Mouse (Mus musculus): Measurements from ENCODE around the gene Cdca7.

Gene Cdca7

GRCm38 (mm10) chr2:72475797-72476485 lies at the start of gene Cdca7:
Gene Cdca7 (plus strand): TSS chr2:72476159.
- DNase-seq = peak; percentile 31

DNA sequence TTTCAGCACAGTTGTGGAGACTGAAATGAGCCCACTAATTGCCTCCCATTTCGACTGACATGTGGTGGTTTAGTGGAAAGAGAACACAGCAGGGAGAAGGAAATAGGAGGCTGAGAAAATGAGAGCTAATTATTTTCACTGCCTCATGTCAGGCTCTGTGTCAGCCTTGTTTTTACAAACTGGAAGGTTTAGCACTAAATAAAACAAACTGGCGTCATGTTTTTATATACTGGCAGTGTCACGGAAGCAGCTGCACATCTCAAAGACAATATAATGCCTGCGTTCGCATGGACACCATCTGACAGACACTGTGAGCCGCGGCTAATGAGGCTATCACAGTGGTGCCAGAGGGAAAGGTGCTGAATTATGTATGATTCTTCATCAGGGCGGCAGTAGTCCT lies 49.2 kb upstream of the Cdca7 start:
- DNase-seq = no peak

GRCm38 (mm10) chr2:72427288-72427687 lies 48.7 kb upstream of the Cdca7 start:
- DNase-seq = no peak

DNA sequence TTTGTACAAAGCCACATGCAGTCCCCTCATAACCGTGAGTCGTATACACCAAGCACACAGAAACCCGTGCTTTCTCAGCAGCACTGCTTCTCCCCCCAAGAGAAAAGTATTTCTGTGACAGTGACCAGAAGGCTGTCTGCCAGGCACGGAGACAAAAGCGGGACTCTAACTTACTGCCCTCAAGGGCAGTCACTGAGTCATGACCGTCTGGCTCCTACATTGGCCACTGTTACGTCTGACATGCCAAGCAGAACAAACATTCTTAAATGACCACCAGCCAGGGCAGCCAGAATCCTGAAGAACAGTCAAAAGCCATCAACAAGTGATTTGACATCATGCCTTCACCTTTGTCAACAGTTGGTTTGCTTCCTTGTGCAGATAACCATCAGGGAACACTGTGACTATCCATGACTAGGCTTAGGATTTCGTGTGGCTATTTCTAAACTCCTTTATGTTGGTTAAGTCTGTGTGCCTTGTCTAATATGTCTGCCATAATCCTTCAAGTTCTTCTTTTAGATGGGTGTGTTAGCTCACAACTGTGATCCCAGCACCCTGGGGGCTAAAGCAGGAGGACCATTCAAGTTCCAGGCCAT lies 36.9 kb upstream of the Cdca7 start:
- no peak for DNase-seq

DNA sequence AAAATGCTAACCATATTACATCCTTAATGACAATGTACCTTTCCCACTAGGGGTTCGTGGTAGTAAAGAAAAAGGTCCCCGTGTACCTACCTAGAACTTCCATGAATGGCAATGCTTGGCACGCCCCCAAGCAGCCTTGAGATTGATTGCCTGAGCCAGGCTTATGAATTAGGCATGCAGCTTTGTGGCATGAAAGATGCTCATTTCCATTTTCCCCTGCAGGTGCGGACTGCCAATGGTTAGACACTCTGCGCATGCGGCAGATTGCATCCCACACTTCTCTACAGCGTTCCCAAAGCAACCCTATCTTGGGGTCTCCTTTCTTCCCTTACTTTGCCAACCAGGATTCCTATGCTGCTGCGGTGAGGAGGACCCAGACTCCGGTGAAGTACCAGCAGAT lies 34.9 kb upstream of the Cdca7 start:
- no peak for DNase-seq

DNA sequence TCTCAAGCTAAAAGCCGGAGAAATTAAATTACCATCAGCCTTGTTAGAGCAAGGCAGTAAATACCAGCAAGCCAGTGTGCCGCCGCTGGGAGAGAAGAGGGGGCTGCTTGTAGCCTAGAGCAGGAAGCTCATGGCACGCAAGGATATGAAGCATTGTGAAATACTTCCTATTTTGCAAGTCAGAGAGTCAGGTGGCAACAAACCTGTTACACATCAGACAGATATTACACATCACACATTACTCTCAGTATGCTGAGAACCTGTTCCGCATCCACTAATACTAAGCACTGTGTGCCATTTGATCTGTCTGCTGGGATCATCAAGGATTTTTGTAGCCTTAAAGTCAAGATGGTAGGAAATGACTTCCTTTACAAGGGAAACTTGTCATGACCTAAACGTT lies 33.1 kb upstream of the Cdca7 start:
- DNase-seq = no peak

DNA sequence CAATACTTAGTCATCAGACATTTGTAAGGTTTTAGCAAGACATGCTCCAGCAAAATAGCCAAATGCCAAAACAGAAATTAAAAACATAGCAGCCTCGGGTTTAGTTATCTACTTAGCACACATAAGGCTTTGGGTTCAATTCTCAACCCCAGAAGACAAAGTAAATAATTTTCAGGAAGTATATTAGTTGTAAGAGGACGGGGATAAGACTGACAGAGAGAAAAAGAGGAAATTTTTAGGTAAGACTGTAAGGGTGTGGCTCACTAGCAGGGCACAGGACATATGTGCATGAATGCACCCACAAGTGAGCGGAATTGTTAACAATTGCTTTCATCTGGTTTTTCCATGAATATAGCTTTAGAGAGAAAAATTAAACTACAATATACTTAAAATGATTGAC lies 32.0 kb upstream of the Cdca7 start:
- DNase-seq = no peak

GRCm38 (mm10) chr2:72446106-72446505 lies 29.9 kb upstream of the Cdca7 start:
- no peak for DNase-seq

- DNase-seq = no peak
Measured at GRCm38 (mm10) chr2:72446615-72447014, 29.3 kb upstream of the Cdca7 start.

DNA sequence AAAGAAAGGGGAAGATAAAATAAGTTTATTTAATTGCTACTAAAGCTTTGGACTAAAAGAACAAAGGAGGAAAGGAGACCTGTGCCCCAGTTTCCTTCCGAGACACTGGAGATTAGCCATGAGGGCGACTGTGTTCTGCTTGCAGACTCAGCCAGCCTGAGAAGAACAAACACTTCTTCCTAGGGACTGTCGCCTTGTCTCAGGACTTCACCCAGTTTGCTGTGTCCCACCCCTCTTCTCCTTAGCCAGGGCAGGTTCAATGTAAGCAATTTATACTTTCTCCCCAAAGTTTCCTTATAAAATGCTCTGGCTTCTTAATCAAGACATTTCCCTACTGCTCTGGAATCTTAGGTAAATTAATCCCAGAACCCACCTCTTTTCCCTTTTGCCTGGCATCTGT lies 22.4 kb upstream of the Cdca7 start:
- DNase-seq = no peak

DNA sequence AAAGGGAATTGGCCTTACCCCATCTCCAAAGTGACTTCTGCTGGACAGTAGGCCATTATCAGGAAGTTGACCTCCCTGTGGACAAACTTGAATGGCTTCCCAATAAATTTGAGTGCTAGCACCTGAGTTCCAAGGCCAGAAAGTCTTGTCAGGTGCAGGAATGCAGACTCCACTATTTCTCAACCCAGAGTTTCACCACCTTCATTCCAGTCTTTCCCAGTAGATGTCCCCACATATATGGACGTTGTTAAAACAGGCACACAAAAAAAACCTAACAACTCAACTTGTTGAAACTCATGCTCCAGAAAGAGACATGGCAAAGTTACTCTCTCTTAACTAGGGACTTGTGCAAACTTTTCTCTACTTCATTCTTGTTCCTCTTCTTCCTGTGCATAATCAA lies 19.8 kb upstream of the Cdca7 start:
- no peak for DNase-seq

GRCm38 (mm10) chr2:72464376-72465014 lies 11.5 kb upstream of the Cdca7 start:
- DNase-seq = no peak

GRCm38 (mm10) chr2:72467604-72468003 lies 8.4 kb upstream of the Cdca7 start:
- no peak for DNase-seq

DNA sequence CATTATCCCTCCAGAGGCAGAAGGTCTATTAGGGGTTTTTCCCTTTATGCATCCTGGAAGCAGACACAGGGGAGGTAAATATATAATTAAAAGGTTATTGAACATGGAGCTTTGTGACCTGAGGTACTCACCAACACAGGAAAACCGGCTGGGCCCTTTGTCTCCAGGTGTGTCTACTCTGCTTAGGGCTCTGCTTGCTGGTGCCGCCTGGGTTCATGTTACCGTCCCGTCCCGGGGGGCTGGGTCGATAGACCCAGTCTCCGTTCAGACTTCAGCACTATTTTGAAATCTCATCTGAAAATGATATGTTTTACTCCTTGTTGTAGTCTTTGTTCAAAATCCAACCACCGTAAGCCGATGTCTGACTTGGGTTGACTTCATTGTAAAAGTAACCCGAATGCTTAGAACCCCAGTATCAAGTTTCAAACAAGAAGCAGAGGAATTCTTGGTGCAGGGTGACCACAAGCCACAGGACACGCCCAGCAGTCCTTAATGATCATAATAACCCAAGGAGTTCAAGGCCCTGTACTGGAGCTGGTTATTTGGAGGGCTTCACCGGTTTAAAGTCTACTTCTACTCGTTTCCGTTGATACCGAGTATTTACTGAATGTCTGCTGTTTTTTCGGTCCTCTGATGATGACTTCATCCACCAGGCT lies 4.4 kb upstream of the Cdca7 start:
- DNase-seq = no peak

DNA sequence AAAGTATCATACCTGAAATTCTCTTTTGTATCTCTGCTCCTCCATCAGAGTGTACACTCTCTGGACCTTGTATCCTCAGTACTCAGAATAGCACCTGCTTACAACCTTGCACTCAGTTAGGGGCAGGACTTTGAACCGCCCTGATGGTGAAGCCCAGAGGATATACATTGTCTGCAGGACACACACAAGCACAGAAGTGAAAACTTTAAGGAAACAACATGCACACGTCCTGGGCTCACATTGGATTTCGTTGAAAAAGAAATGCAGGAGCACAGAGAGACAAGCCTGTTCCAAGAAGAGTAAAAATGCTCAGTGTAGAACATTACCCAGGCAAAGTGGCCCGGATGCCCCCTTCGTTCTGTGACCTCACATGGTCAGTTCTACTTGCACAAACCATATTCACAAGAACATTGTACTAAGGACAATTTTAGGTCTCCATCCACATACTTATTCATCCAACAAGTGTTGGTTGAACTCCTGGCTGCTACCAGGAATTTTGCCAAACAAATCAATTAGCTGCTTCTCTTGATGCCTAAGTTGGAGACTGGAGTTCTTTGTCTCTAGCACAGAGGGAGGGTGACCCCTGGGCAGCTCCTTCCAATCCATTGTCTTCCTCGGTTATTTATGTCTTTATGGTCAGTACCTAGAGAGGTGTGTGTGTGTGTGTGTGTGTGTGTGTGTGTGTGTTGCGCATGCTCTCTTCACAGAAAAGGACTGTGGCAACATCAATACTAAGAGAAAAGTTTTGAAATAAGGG lies 1.2 kb upstream of the Cdca7 start:
- no peak for DNase-seq

- no peak for DNase-seq
Measured at GRCm38 (mm10) chr2:72475423-72475796, 549 bp upstream of the Cdca7 start.

DNA sequence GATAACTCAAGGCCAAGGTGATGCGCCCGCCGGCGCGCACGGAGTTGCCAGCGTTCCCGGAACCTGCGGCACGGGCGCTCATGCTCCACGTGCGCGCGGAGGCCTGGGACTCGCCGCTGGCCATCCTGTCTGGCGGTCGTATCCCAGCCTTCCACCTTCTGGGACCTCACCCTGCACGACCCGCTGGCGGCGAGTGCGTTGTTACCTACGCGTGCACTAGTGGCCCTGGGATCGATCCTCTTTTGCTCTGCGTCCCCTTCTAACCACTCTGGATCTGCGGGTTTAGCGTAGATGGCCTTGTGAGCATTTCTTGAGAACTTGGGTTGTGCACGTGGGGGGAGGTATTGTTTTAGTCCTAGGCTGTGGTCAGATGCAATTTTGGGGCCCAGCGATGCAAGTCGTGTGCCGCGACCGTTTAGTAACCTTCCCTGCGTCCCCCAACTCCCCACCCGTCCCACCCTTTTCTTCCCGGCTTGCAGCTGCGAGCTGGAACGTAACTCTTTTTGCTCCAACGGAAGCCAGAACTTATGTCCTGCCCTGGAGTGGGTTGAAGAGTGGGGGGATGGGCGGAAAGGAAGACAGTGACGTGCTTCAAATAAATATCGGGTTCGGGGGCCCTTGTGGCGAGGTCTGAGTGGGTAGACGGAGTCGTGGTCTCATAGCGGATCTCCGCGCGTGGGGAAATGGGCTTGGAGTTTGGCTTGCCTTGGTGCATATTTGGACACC lies 690 bp downstream of the Cdca7 start:
- DNase-seq = peak; percentile 18

DNA sequence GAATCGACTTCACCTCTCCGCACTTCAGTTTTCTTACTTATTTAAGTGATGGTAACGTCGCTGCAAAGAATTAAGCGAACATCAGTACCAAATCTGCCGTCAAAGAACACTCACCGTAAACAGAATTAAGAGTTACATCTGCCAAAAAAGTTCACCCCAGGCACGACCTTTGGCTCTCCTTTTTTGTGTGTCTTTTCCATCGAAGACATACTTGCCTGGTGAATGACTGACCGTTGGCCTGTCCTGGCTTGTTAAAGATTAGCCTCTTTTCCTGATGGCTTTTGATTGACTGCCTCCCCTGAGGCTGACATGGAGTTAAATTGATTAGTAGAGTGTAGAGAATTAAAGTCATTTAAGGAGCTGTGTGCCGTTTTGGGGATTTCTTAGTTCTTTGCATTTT lies 1.3 kb downstream of the Cdca7 start:
- no peak for DNase-seq

DNA sequence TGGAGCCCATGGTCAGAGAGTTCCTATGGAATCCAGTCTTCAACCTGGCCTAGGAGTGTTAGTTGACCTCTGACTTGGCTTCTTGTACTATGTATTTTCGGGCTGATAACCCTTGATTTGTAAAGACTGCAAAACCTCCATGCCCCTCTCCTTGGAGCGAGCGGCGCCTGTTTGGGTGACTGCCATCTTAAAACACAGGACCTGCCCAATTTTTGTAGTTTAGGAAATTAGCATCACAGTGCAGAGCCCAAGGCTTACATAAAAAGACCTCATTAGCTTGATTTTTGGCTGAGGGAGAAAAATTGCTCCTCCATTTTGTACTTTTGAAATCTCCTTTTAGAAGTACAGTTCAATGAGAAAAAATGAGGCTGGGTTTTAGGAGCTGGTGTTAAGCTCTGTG lies 2.2 kb downstream of the Cdca7 start:
- DNase-seq = no peak

DNA sequence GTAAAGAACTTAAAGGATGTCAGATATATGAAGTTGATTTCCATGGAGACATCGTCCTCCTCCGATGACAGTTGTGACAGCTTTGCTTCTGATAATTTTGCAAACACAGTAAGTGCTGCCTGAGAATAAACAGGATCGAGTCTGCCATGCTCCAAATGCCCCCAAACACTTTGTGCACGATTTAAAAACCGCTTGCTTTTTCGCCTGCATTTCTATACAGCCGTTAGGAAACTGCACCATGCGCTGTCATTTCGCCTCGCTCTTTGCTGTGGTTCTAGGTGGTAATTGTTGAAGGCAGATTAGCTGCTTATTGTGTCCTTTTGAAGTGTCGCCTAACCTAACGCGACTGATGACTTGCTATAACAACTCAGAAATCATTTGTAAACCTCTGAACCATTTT lies 3.0 kb downstream of the Cdca7 start:
- DNase-seq = no peak

DNA sequence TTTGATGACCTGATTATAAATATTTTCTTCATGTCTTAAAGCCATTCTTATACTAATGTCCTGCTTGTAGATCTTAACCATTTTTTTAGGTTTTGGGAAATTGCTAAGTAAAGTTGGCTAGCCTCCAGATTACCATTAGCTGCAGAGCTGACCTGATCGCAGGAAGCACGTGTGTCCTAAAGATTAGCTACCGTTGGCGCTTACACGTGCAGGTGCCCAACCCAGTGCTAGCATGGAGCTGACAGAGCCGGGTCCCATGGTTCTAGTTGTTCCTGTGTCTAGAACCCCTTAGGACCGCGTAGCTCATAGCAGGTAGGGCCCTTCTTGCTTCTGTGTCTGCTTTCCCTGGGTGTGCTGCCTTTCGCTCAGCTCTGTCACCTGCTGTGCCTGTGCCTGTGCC lies 3.9 kb downstream of the Cdca7 start:
- no peak for DNase-seq

GRCm38 (mm10) chr2:72491650-72492049 lies 15.7 kb downstream of the Cdca7 start:
- no peak for DNase-seq

GRCm38 (mm10) chr2:72493039-72493438 lies 17.1 kb downstream of the Cdca7 start:
- no peak for DNase-seq

Data from right cerebral cortex, postnatal 14 days (tissue).